Mouse (Mus musculus): ENCODE data around the gene Olfr1426.
A peak's percentile ranks its signal among the peaks of the same experiment; 100 is the strongest.
"Not testable (repeated sequence)": the region's sequence is repeated elsewhere in the genome, so short reads cannot be mapped to it uniquely, and the experiment has no call there.

Gene Olfr1426

GRCm38 (mm10) chr19:12091913-12092312 is at the start of gene Olfr1426:
TSS of gene Olfr1426 (minus strand) at chr19:12092013.
- DNase-seq (ENCODE audit: low read depth, low spot score), result no peak

- DNase-seq (ENCODE audit: low read depth, low spot score), result peak; percentile 18
These were observed 42.5 kb upstream of the Olfr1426 start for GRCm38 (mm10) chr19:12134289-12134688.

GRCm38 (mm10) chr19:12123103-12123502 is 31.3 kb upstream of the Olfr1426 start, which contains the start of gene Olfr76:
TSS of gene Olfr76 (minus strand) at chr19:12123203.
- no peak for DNase-seq (ENCODE audit: low read depth, low spot score)

GRCm38 (mm10) chr19:12116464-12116863 is 24.7 kb upstream of the Olfr1426 start:
- DNase-seq (ENCODE audit: low read depth, low spot score), result no peak

- DNase-seq (ENCODE audit: low read depth, low spot score), result no peak
These were observed 24.0 kb upstream of the Olfr1426 start, which contains the start of gene Olfr1428 for GRCm38 (mm10) chr19:12115797-12116196. TSS of gene Olfr1428 (minus strand) at chr19:12115897.

GRCm38 (mm10) chr19:12113807-12114206 is 22.0 kb upstream of the Olfr1426 start:
- no peak for DNase-seq (ENCODE audit: low read depth, low spot score)

- no peak for DNase-seq (ENCODE audit: low read depth, low spot score)
These were observed 12.7 kb upstream of the Olfr1426 start for GRCm38 (mm10) chr19:12104541-12104940.

GRCm38 (mm10) chr19:12103234-12103633 is 11.4 kb upstream of the Olfr1426 start, which contains the start of gene Olfr1427:
TSS of gene Olfr1427 (minus strand) at chr19:12103334.
- no peak for DNase-seq (ENCODE audit: low read depth, low spot score)

GRCm38 (mm10) chr19:12077631-12078030 is 14.2 kb downstream of the Olfr1426 start, which contains the start of gene Olfr1425:
TSS of gene Olfr1425 (minus strand) at chr19:12077731.
- DNase-seq (ENCODE audit: low read depth, low spot score), result not testable (repeated sequence)

- not testable (repeated sequence) for DNase-seq (ENCODE audit: low read depth, low spot score)
These were observed 22.3 kb downstream of the Olfr1426 start for GRCm38 (mm10) chr19:12069546-12069945.

GRCm38 (mm10) chr19:12067806-12068205 is 24.0 kb downstream of the Olfr1426 start:
- DNase-seq (ENCODE audit: low read depth, low spot score), result not testable (repeated sequence)

GRCm38 (mm10) chr19:12062582-12062981 is 29.2 kb downstream of the Olfr1426 start, which contains the start of gene Olfr1424:
TSS of gene Olfr1424 (minus strand) at chr19:12062682.
- DNase-seq (ENCODE audit: low read depth, low spot score), result not testable (repeated sequence)

GRCm38 (mm10) chr19:12043163-12043562 is 48.6 kb downstream of the Olfr1426 start:
- DNase-seq (ENCODE audit: low read depth, low spot score), result no peak

- no peak for DNase-seq (ENCODE audit: low read depth, low spot score)
These were observed 50.6 kb downstream of the Olfr1426 start, which contains the start of gene Olfr1423 for GRCm38 (mm10) chr19:12041217-12041616. TSS of gene Olfr1423 (minus strand) at chr19:12041317.

- DNase-seq (ENCODE audit: low read depth, low spot score), result no peak
These were observed 54.1 kb downstream of the Olfr1426 start for GRCm38 (mm10) chr19:12037727-12038126.

Data from mesoderm, embryonic 11.5 days (tissue).